Mouse (Mus musculus): ENCODE measurements at regions not wholly inside any gene's neighbourhood (a gene's known extent, or its start where the extent isn't known, plus 50 kb on each side); places are given as distances from the start of the nearest gene placed in this dataset. TPM values are rescaled to one million over a fixed set of nuclear protein-coding genes. Genes with fewer than 3 reads are reported as not detected.

DNA sequence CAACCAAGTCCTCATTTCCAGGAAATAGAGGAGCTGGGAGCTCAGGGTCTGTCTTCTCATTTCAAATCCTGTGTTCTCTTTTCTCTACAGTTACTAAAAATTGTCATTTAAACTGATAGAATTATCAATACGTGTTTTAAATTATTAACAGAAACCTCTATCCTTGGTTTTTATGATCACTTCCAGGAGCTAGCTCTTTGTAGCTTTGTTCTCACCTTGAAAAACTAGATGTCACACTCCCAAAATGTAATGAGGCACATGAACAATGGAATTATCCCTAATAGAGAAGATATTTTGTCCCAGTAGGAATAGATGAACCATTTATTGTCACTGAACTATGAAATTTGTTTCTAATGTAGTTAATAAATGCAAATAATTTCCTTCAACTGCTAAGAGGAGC lies 60.0 kb upstream of the Fam216b start:
- TF ChIP-seq CTCF (IDR thresholded peaks at IDR 0.05; ENCODE audit: low read depth), result no peak
- no peak overlapping the region for H3K4me3 ChIP-seq (ENCODE audit: low read depth, low read length)
- no peaks in the 10 kb centered on the region for H3K27me3 ChIP-seq (replicated peaks; ENCODE audit: control insufficient read depth, insufficient read depth, low read length)
- no peaks in the 10 kb centered on the region for H3K36me3 ChIP-seq (ENCODE audit: control insufficient read depth, insufficient read depth)
- H3K4me1 ChIP-seq (replicated peaks; ENCODE audit: control insufficient read depth, insufficient read depth, low read length), result no peaks in the 10 kb centered on the region
- H3K9ac ChIP-seq (ENCODE audit: low read depth, low read length), result no peak overlapping the region
- WGBS, result 93% methylated on average over 1 of the region's 1 CpGs
- H3K9me3 ChIP-seq (ENCODE audit: control insufficient read depth), result no peaks in the 10 kb centered on the region
- no peak overlapping the region for H3K4me2 ChIP-seq (replicated peaks; ENCODE audit: low read depth)
- no peak overlapping the region for H3K27ac ChIP-seq (ENCODE audit: low read depth, low read length)
- ATAC-seq, result no peak

DNA sequence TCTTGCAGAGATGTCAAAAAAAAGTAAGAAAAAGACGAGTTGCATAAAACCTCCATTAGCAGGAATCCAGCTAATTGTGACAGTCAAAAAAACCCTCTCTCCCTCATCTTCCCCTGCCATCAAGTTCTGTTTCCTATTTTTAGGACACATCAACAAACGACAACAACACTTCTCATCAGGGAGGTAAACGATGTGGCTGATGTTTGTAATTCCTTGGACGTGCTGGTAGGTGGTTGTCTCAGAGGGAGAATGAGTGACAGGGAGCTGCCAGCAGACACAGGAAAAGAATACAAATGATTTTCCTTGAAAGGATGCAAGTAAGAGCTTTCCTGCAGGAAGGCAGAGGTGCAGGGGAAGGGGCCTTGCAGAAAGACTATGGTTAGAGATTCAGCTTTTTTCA lies 54.9 kb upstream of the Fam216b start:
- WGBS, result 39% methylated on average over 4 of the region's 4 CpGs
- no peak overlapping the region for H3K27ac ChIP-seq (ENCODE audit: low read depth, low read length)
- H3K9ac ChIP-seq (ENCODE audit: low read depth, low read length), result no peak overlapping the region
- H3K36me3 ChIP-seq (ENCODE audit: control insufficient read depth, insufficient read depth), result no peaks in the 10 kb centered on the region
- no peak for TF ChIP-seq CTCF (IDR thresholded peaks at IDR 0.05; ENCODE audit: low read depth)
- no peaks in the 10 kb centered on the region for H3K27me3 ChIP-seq (replicated peaks; ENCODE audit: control insufficient read depth, insufficient read depth, low read length)
- no peaks in the 10 kb centered on the region for H3K4me1 ChIP-seq (replicated peaks; ENCODE audit: control insufficient read depth, insufficient read depth, low read length)
- no peak overlapping the region for H3K4me2 ChIP-seq (replicated peaks; ENCODE audit: low read depth)
- H3K9me3 ChIP-seq (ENCODE audit: control insufficient read depth), result no peaks in the 10 kb centered on the region
- H3K4me3 ChIP-seq (ENCODE audit: low read depth, low read length), result no peak overlapping the region
- no peak for ATAC-seq

MicroRNAs encoded in the stretch of these regions (microRNA counts, 519-probe panel; counts per million panel counts)
- microRNA mmu-miR-1971, result not detected

Small RNA genes lying in the stretch of these regions (microRNA-seq; reads per million reads assigned to microRNA genes)
- not detected for gene Mir1971

All from intestine, postnatal 0 days (tissue).